Mouse (Mus musculus) heart, embryonic 14.5 days (tissue): ENCODE measurements around the gene Gabrp. TPM values are rescaled to one million over a fixed set of nuclear protein-coding genes. Genes with fewer than 3 reads are reported as not detected.

Source experiments
- ATAC-seq: fragments of 200-750 bp; cut with Nextera tagmentation; 2 replicates; pipeline ENCODE4 v1.8.0; 2017; ENCODE audit warnings: low read depth, moderate TSS enrichment; ENCODE audit not compliant: insufficient number of reproducible peaks, insufficient read depth, low FRiP score
- H3K27ac ChIP-seq, 2 experiments: fragments of 200-500 bp in 1 of 2; fragments of 300-500 bp in 1 of 2; sonication (generic) in 1 of 2; replicated peaks in 1 of 2; 2 replicates each; pipeline ENCODE4 v1.5.1; 2012 to 2014; ENCODE audit warnings: low read depth in 2 of 2, low read length in 2 of 2, control low read depth in 1 of 2, mild to moderate bottlenecking in 1 of 2, mixed read lengths in 1 of 2; ENCODE audit not compliant: control insufficient read depth in 1 of 2, insufficient read depth in 1 of 2
- H3K27me3 ChIP-seq: fragments of 300-500 bp; sonication (generic); 2 replicates; pipeline ENCODE4 v1.6.1; 2014; ENCODE audit warnings: mild to moderate bottlenecking, low read length, control low read depth; ENCODE audit not compliant: control insufficient read depth, insufficient read depth
- H3K36me3 ChIP-seq: fragments of 300-500 bp; sonication (generic); 2 replicates; pipeline ENCODE4 v1.6.1; 2014; ENCODE audit warnings: mild to moderate bottlenecking, control low read depth, low read length, mixed read lengths; ENCODE audit not compliant: control insufficient read depth, insufficient read depth
- H3K4me1 ChIP-seq, 2 experiments: fragments of 200-500 bp in 1 of 2; fragments of 300-500 bp in 1 of 2; sonication (generic) in 1 of 2; 2 replicates each; pipeline ENCODE4 v1.6.1; 2012 to 2014; ENCODE audit warnings: low read length in 2 of 2, control low read depth in 1 of 2, mixed read lengths in 1 of 2; ENCODE audit not compliant: control insufficient read depth in 2 of 2, insufficient read depth in 2 of 2
- H3K4me2 ChIP-seq: fragments of 300-500 bp; sonication (generic); 2 replicates; pipeline ENCODE4 v1.6.1; 2014; ENCODE audit warnings: mild to moderate bottlenecking, low read length
- H3K4me3 ChIP-seq, 2 experiments: fragments of 200-500 bp in 1 of 2; fragments of 300-500 bp in 1 of 2; sonication (generic) in 1 of 2; 2 replicates each; pipeline ENCODE4 v1.5.1; 2012 to 2014; ENCODE audit warnings: low read length in 2 of 2, mild to moderate bottlenecking in 2 of 2, control low read depth in 1 of 2, low read depth in 1 of 2, moderate library complexity in 1 of 2; ENCODE audit not compliant: control insufficient read depth in 1 of 2, insufficient read depth in 1 of 2
- H3K9ac ChIP-seq: fragments of 300-500 bp; sonication (generic); 2 replicates; pipeline ENCODE4 v1.6.1; 2014; ENCODE audit warnings: mild to moderate bottlenecking, low read length
- H3K9me3 ChIP-seq: fragments of 300-500 bp; sonication (generic); 2 replicates; pipeline ENCODE4 v1.6.1; 2016; ENCODE audit warnings: low read length, control low read depth; ENCODE audit not compliant: control insufficient read depth
- WGBS: fragments of 180-500 bp; shearing (Covaris S2); extraction: QIAGEN DNeasy Blood & Tissue Kit; methylation state at CpG from one replicate; pipeline ENCODE4 v1.1.7; 2014; 5-methylcytosine and 5-hydroxymethylcytosine counted together
- polyA plus RNA-seq: library from polyadenylated mRNA; unstranded; fragments of >200 nt; fragmentation: Nextera tagmentation; extraction: Ambion mirVana; gene quantifications from 2 replicates; pipeline ENCODE4 v1.2.1, GENCODE M21; 2014

Gabrp gene
- polyA plus RNA-seq, 1 experiment from 2014 or later, result not detected

GRCm38 (mm10) chr11:33590771-33591170 is 12.0 kb upstream of the Gabrp start:
- no peak overlapping the region for H3K4me3 ChIP-seq
- H3K4me2 ChIP-seq, result no peak overlapping the region
- no peak overlapping the region for H3K27ac ChIP-seq
- no peaks in the 10 kb centered on the region for H3K27me3 ChIP-seq
- H3K9ac ChIP-seq, result no peak overlapping the region
- H3K4me1 ChIP-seq, result no peaks in the 10 kb centered on the region
- H3K9me3 ChIP-seq, result no peaks in the 10 kb centered on the region
- H3K36me3 ChIP-seq, result no peaks in the 10 kb centered on the region
- WGBS, result 72% methylated on average over 3 of the region's 3 CpGs
- no peak for ATAC-seq

GRCm38 (mm10) chr11:33586614-33587013 is 7.9 kb upstream of the Gabrp start:
- H3K9me3 ChIP-seq, result no peaks in the 10 kb centered on the region
- no peak for ATAC-seq
- WGBS, result 70% methylated on average over 6 of the region's 6 CpGs
- H3K4me2 ChIP-seq, result no peak overlapping the region
- H3K36me3 ChIP-seq, result no peaks in the 10 kb centered on the region
- H3K4me3 ChIP-seq, result no peak overlapping the region
- H3K4me1 ChIP-seq, result no peaks in the 10 kb centered on the region
- no peak overlapping the region for H3K9ac ChIP-seq
- no peak overlapping the region for H3K27ac ChIP-seq
- no peaks in the 10 kb centered on the region for H3K27me3 ChIP-seq

GRCm38 (mm10) chr11:33579621-33580020 is 862 bp upstream of the Gabrp start:
- Histone ChIP-seq H3K9me3 (peaks cover 3% of the 10 kb centered on the region; the same call in 1 of the 2 replicates), H3K36me3 (no peaks in the 10 kb centered on the region), H3K27me3 (peaks cover 5% of the 10 kb centered on the region; the same call in 1 of the 2 replicates), H3K4me2 (no peak overlapping the region), H3K9ac (no peak overlapping the region), H3K4me1 (no peaks in the 10 kb centered on the region), H3K27ac (no peak overlapping the region), H3K4me3 (no peak overlapping the region)
- no peak for ATAC-seq
- 50% methylated on average over 3 of the region's 3 CpGs for WGBS

GRCm38 (mm10) chr11:33574944-33575343 is 3.8 kb downstream of the Gabrp start:
- 78% methylated on average over 3 of the region's 3 CpGs for WGBS
- Histone ChIP-seq H3K9ac (no peak overlapping the region), H3K4me1 (no peaks in the 10 kb centered on the region), H3K4me3 (no peak overlapping the region), H3K27me3 (peaks cover 5% of the 10 kb centered on the region; the same call in 1 of the 2 replicates), H3K27ac (no peak overlapping the region), H3K4me2 (no peak overlapping the region), H3K36me3 (no peaks in the 10 kb centered on the region), H3K9me3 (peaks cover 3% of the 10 kb centered on the region; the same call in 1 of the 2 replicates)
- ATAC-seq, result no peak

- H3K4me3 ChIP-seq, result no peak overlapping the region
- no peaks in the 10 kb centered on the region for H3K36me3 ChIP-seq
- peaks cover 3% of the 10 kb centered on the region; the same call in 1 of the 2 replicates for H3K9me3 ChIP-seq
- H3K4me1 ChIP-seq, result no peaks in the 10 kb centered on the region
- H3K27me3 ChIP-seq, result no peaks in the 10 kb centered on the region
- no peak for ATAC-seq
- H3K27ac ChIP-seq, result no peak overlapping the region
- H3K9ac ChIP-seq, result no peak overlapping the region
- H3K4me2 ChIP-seq, result no peak overlapping the region
These were observed 8.3 kb downstream of the Gabrp start for GRCm38 (mm10) chr11:33570413-33570812.

- H3K4me3 ChIP-seq, result no peak overlapping the region
- ATAC-seq, result no peak
- H3K4me2 ChIP-seq, result no peak overlapping the region
- no peak overlapping the region for H3K9ac ChIP-seq
- no peaks in the 10 kb centered on the region for H3K36me3 ChIP-seq
- H3K9me3 ChIP-seq, result 0 out of 2 replicates have a peak, but pooled peaks cover 4% of the 10 kb centered on the region
- H3K27ac ChIP-seq, result no peak overlapping the region
- no peaks in the 10 kb centered on the region for H3K27me3 ChIP-seq
- 84% methylated on average over 2 of the region's 2 CpGs for WGBS
- no peaks in the 10 kb centered on the region for H3K4me1 ChIP-seq
These were observed 14.8 kb downstream of the Gabrp start for GRCm38 (mm10) chr11:33563921-33564320.

- no peak overlapping the region for H3K4me2 ChIP-seq
- H3K36me3 ChIP-seq, result no peaks in the 10 kb centered on the region
- peaks cover 3 to 5% of the 10 kb centered on the region in 2 experiments; a peak in 3 of 4 replicates for H3K4me1 ChIP-seq
- no peak overlapping the region for H3K9ac ChIP-seq
- H3K27me3 ChIP-seq, result no peaks in the 10 kb centered on the region
- no peak for ATAC-seq
- no peaks in the 10 kb centered on the region for H3K9me3 ChIP-seq
- WGBS, result 76% methylated on average over 8 of the region's 8 CpGs
- no peak overlapping the region for H3K4me3 ChIP-seq
- H3K27ac ChIP-seq, result no peak overlapping the region
These were observed 24.6 kb downstream of the Gabrp start for GRCm38 (mm10) chr11:33554123-33554522.

- H3K4me2 ChIP-seq, result peak overlapping the region; percentile 46
- no peak overlapping the region; a peak in 1 of 4 replicates for H3K27ac ChIP-seq
- peaks cover 3 to 5% of the 10 kb centered on the region in 2 experiments; a peak in 3 of 4 replicates for H3K4me1 ChIP-seq
- no peaks in the 10 kb centered on the region for H3K9me3 ChIP-seq
- H3K36me3 ChIP-seq, result no peaks in the 10 kb centered on the region
- ATAC-seq, result no peak
- no peaks in the 10 kb centered on the region for H3K27me3 ChIP-seq
- H3K4me3 ChIP-seq, result no peak overlapping the region
- WGBS, result 37% methylated on average over 14 of the region's 14 CpGs
- H3K9ac ChIP-seq, result no peak overlapping the region
These were observed 27.7 kb downstream of the Gabrp start for GRCm38 (mm10) chr11:33550861-33551560.
